Mouse (Mus musculus) embryo, embryonic 10.5 days (tissue): Measurements from ENCODE around the gene Spred3.
"Not testable (repeated sequence)": the region's sequence is repeated elsewhere in the genome, so short reads cannot be mapped to it uniquely, and the experiment has no call there.

ENCODE experiments used
- DNase-seq: peaks from one replicate; pipeline ENCODE4 v3.0.0-alpha.2; 2015; ENCODE audit warnings: low spot score

Gene Spred3

DNA sequence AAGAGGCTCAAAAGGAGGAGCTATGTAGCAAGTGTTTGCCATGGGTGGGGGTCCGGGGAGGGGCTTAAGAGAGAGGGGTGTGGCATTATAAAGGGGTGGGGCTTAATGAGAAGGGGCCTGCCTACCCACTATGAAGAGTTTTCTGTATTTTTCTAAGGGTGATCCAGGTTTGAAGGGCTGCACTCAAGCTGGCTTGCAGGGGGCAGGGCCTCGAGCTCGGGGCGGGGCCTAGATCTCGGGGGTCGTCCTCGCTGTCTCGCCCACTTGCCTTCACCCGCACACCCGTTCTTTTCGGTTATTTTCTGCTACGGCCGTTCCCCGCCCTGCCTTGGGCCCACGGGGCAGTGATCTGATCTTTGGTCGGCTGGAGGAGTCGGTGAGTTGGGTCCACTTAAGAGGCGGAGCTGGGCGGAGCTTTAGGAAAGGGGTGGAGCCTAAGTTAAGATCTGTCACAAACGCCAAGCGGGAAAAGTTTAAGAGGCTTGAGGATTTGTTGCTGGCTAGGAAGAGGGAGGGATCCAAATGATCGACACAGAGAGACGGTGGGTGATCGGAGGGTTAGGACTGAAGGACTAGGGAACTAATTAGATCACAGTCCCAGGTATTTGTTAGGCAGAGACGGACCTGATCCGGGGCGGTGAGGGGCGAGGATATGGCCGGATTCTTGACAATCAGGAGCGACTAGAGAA lies at the start of gene Spred3, which contains the start of gene Ggn:
Gene Spred3, minus strand, starts transcription at position 346 of the 689 bp plus-strand sequence.
Gene Ggn, plus strand, starts transcription at position 145 of the 689 bp plus-strand sequence.
- DNase-seq = peak; percentile 89

DNA sequence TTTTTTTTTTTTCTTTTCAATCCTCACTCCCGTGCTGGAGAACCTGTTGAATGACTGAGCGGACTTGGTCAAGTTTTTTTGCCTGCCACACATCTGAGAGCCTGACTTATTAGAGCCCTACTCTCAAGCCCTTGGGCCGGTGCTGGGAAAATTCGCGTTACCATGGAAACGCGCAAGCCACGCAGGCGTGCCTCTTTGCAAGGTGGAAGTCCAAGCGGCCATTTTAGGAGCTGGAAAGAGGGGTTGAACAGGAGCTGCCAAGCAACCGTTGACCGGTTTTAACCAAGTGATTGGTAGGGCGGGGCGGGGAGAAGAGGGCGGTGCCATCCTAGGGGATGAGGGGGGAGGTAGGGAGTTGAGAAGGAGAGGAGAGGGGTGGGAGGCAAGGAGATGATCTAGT lies 44.6 kb upstream of the Spred3 start:
- no peak for DNase-seq

DNA sequence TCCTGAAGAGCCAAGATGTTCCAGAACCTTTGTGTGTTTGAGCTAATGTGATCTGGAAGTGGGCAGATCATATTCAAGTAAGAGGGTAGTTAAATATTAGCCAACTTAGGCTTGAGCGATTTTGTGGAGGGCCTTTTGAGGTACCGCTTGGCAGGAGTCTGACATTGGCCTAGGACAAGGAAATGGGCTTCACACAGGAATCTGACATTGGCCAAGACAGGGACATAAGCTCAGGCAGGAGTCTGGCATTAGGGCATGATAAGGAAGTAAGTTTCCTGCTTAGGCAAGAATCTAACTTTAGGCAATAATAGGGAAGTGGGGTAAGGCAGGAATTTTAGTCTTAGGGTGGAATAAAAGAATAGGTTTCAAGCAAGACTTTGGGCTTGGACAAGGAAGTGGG lies 44.0 kb upstream of the Spred3 start:
- DNase-seq = no peak

DNA sequence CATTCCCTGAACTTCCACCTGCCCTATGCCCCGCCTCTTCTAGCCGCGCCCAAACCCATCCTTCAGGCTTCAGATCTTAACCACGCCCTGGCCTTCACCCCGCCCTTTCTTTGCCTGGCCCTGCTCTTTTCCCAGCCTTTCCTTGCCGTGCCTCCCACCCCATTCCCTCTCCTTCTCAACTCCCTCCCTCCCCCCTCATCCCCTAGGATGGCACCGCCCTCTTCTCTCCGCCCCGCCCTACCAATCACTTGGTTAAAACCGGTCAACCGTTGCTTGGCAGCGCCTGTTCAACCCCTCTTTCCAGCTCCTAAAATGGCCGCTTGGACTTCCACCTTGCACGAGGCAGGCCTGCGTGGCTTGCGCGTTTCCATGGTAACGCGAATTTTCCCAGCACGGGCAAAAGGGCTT lies 43.5 kb upstream of the Spred3 start, which contains the start of gene Catsperg1:
Gene Catsperg1, minus strand, starts transcription at position 361 of the 408 bp plus-strand sequence.
- peak; percentile 87 for DNase-seq

DNA sequence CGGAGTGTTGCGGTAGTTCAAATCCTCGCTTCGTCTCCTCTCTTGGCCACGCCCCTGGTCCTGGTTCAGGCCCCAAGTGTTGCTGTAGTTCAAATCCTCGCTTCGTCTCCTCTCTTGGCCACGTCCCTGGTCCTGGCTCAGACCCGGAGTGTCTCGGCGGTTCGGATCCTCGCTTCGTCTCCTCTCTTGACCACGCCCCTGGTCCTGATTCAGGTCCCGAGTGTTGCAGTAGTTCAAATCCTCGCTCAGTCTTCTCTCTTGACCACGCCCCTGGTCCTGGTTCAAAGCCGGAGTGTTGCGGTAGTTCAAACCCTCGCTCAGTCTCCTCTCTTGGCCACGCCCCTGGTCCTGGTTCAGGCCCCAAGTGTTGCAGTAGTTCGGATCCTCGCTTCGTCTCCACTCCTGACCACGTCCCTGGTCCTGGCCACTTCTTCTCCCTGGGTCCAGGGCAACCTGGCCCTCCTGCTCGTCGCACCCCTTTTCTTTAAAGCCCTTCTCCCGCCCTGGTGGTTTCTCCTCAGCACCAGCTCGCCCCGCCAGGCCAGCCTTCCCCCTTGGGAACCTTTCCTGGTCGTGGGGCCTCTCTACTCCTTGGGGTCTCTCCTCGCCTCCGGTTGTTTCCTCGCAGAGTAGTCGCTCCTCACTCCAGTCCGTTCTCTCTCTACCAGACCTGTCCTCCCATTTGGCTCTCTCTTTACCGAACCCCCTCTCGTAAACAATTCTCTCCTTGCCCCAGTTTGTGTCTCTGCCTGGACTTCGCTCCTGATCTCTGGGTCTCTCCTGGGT lies 42.8 kb upstream of the Spred3 start:
- not testable (repeated sequence) for DNase-seq

DNA sequence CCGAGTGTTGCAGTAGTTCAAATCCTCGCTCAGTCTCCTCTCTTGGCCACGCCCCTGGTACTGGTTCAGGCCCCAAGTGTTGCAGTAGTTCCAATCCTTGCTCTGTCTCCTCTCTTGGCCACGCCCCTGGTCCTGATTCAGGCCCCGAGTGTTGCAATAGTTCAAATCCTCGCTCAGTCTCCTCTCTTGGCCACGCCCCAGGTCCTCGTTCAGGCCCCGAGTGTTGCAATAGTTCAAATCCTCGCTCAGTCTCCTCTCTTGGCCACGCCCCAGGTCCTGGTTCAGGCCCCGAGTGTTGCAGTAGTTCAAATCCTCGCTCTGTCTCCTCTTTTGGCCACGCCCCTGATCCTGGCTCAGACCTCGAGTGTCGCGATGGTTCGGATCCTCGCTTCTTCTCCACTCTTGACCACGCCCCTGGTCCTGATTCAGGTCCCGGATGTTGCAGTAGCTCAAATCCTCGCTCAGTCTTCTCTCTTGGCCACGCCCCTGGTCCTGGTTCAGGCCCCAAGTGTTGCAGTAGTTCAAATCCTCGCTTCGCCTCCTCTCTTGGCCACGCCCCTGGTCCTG lies 42.1 kb upstream of the Spred3 start:
- DNase-seq = no peak

DNA sequence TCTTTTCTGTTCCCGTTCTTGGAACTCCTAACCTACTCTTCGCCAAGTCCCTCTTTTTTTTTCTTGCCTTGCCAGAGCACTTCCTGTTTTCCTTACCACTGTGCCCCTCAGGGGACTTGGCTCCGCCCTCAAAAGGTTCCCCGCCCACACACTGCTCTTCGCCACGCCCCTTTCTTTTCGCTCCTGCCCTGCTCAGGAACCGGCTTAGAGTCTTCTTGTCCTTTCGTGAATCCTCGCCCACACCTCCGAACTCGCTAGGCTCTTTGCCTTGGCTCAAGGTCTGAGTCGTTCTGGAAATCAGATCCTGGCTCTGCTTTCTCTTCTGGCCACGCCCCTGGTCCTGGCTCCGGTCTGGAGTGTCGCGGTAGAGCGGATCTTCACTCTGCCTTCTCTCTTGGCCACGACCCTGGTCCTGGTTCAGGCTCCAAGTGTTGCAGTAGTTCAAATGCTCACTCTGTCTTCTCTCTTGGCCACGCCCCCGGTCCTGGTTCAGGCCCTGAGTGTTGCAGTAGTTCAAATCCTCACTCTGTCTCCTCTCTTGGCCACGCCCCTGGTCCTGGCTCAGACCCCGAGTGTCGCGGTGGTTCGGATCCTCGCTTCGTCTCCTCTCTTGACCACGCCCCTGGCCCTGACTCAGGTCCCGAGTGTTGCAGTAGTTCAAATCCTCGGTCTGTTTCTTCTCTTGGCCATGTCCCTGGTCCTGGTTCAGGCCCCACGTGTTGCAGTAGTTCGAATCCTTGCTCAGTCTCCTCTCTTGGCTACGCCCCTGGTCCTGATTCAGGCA lies 41.4 kb upstream of the Spred3 start:
- DNase-seq = peak; percentile 88

DNA sequence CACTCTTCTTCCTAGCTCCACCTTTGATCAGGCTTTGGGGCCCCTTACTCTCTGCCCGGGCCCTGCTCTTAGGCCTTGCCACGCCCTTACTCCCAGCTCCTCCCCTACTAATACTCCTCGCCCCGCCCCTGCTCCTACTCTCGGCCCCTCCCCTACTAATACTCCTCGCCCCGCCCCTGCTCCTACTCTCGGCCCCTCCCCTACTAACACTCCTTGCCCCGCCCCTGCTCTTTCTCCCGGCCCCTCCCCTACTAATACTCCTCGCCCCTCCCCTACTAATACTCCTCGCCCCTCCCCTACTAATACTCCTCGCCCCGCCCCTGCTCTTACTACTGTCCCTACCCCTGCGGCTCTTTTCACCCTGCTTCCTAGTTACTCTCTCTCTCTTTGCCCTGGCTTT lies 40.8 kb upstream of the Spred3 start:
- not testable (repeated sequence) for DNase-seq

DNA sequence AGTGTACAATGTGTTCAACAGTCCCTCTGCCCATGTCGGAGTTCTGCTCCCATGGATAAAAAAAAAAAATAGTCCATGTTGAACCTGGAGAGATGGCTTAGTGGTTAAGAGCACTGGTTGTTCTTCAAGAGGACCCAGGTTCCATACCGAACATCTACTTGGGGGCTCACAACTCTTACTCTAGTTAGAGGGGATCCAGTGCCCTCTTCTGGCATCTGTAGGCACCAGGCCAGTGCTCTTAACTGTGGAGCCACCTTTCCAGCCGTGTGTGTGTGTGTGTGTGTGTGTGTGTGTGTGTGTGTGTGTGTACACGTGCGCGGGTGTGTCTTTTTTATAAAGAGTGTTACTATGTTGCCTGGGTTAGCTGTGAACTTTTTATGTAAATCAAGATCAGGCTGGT lies 32.4 kb upstream of the Spred3 start:
- DNase-seq = no peak

DNA sequence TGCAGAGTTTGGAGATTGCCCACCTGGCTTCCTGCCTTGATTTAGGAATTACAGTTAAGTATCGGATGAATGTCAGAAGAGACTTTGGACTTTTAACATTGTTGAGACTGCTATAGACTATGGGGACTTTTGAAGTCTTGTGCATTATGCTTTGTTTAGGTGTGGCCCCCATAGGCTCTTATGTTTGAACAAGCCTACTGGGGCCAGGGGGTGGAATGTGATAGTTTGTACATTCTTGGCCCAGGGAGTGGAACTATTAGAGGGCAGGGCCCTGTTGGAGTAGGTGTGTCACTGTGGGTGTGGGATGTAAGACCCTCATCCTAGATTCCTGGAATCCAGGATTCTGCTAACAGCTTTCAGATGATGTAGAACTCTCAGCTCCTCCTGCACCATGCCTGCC lies 24.0 kb upstream of the Spred3 start:
- DNase-seq = not testable (repeated sequence)

DNA sequence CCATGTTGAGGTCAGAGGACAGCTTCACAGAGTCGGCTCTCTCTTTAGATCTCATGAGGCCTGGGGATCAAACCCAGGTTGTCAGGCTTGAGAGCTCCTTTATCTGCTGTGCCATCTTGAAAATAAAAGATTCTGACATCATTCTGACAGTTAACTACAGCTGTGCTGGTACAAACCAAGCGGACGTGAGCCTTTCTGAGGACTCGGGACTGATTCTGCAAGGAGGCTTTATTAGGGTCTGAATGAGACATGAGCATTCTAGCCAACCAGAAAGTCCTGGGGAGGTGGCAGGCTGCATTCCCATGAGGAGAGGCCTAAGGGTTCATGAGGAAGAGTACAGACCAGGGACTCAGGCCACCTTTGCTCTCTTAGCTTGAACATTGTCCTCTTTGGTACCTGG lies 11.1 kb upstream of the Spred3 start:
- DNase-seq = not testable (repeated sequence)

DNA sequence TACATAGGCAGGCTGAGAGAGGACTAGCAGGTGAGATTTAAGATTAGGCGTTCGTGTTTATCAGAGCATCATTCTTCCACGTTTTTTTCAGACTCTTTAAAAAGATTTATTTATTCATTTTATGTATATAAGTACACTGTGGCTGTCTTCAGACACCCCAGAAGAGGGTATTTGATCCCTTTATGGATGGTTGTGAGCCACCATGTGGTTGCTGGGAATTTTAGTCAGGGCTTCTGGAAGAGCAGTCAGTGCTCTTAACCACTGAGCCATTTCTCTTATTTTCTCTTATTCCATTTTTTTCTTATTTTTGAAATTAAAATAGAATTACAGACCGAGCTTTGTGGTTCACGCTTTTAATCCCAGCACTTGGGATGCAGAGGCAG lies 10.6 kb upstream of the Spred3 start:
- no peak for DNase-seq

DNA sequence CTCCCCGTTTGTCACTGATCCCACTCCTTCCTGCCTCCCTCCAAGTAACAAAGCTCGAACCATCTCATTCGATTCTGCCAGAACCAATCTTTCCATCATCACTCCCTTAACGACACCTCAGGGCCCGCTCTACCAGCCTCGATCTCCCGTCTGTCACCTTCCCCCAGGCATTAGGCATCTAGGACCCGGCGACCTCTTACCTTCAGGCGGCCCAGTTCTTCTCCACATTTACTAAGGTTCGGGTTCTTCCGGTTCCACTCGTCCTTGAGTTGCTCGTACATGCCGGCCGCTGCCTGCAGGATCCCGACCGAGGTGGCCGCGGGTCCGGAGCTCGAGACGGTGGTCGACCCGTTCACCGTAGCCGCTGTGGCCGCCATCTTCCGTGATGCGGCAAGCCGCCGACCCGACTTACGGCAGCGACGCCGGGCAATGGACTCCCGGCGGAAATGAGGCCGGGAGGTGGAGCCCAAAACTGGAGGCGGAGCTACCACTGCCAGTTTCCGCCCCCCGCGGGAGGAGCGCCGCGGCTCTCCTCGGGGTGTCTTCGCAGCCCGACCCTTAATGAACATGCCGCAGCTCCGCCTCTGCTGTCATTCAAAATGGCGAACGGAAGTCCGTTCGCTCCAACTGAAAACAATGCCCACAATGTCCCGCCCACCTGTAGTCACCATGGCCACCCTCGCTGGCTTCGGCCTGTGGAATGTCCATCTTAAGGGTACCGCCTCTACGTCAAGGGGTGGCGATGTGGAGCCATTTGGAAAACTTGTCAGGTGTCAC lies 10.1 kb upstream of the Spred3 start, which contains the start of gene Psmd8:
Gene Psmd8, minus strand, starts transcription at position 625 of the 777 bp plus-strand sequence.
- peak; percentile 99 for DNase-seq

DNA sequence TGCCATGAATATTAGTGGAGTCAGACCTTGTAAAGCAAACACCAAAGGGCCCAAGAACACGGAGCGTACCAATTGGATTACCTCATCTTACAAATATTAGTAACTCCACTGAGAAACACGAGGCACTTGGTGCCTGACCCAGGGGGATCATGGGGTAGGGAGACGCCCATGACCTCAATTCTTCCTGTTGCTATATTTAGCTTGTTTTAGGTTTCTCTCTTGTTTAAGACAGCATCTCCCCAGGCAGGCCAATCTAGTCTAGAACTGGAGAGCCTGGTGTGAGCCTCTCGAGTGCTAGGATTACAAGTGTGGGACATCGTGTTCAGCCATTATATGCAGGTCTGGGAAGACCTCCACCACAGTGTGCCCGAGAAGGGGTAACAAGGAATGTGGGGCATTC lies 9.1 kb upstream of the Spred3 start:
- DNase-seq = no peak

DNA sequence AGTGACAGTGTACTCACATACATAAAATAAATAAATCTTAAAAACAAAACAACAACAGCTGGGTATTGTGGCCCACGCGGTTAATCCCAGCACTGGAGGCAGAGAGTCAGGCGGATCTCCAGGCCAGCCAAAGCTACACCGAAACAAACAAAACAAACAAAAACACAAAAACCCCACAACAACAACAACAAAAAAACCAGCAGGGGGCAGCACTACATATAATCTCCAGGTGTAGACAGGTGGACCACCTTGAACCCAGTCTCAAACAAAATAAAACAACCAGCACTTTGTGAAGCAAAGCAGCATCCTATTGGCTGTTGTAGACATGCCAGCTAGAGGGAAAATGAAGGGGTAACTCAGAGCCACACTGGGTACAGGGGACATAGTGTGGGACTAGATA lies 7.9 kb upstream of the Spred3 start:
- DNase-seq = no peak

DNA sequence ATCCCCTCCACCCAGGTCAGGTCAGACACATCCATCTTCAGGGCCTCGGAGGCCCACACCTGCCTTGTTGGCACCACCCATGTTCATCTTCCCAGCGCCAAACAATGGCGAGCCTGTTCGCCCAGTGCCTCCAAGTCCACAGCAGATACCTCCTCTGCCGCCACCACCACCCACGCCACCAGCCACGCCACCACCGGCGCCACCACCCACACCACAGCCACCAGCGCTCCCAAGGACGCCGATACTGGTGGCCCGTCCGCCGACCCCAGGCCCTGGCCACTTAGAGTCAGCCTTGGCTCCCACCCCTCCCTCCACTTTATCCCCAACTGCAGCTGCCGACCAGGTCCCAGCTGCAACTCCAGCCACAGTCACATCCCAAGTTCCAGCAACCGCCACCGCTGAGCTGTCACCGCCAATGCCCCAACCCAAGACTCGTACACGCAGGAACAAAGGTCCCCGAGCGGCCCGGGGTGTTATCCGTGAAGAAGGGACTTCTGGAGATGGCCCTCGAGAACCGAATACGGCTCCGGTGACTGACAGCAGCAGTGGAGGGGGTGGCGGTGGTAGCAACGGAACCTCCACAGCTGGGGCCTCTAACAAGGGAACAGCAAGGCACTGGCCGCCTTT lies 2.3 kb upstream of the Spred3 start:
- DNase-seq = no peak

DNA sequence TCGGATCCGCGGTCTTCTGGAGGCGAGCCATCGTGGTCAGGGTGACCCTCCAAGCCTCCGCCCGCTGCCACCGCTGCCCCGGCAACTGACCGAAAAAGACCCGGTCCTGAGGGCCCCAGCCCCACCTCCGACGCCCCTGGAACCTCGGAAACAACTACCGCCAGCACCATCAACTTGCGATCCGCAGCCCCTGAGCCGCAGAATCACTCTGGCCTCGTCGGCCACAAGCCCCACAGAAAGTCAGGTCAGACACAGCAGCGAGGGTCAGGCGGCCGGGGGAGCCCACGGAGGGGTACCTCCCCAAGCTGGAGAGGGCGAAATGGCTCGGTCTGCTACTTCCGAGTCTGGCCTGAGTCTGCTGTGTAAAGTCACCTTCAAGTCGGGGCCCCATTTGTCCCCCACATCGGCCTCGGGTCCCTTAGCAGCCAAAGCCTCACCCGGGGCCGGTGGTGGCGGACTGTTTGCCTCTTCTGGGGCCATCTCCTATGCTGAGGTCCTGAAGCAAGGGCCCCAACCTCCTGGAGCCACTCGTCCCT lies 1.4 kb upstream of the Spred3 start:
- DNase-seq = no peak

DNA sequence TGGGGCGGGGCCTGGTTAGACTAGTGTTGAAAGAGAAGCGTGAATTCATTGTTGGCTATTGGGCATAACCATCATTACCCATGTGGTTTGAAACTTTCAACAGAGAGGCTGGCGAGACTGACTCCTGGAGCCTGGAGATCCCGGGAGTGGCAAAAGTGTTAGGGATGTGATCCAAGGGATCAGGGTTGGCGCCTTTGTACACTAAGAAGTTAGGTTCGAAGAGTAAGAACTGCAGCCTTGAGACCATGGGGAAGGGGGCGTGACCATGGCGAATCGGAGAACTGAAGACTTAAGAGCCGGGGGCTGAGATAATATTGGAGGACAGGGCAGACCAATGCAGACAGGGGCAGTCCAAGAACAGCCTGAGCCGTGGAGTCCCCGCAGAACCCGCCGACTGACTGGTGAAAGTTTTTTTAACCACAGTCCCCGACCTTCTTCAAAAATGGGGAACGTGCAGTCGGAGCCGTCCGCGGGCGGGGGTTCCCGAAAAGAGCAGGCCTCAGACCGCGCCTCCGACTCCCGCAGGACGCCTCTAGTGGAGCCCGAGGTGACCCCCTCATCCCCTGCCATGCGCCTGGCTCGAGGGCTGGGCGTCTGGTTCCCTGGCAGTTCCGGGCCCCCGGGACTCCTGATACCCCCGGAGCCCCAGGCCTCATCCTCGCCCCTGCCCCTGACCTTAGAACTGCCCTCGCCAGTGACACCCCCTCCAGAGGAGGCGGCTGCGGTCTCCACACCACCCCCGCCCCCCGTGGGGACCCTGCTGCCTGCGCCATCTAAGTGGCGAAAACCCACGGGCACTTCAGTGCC lies 747 bp upstream of the Spred3 start:
- DNase-seq = peak; percentile 79

DNA sequence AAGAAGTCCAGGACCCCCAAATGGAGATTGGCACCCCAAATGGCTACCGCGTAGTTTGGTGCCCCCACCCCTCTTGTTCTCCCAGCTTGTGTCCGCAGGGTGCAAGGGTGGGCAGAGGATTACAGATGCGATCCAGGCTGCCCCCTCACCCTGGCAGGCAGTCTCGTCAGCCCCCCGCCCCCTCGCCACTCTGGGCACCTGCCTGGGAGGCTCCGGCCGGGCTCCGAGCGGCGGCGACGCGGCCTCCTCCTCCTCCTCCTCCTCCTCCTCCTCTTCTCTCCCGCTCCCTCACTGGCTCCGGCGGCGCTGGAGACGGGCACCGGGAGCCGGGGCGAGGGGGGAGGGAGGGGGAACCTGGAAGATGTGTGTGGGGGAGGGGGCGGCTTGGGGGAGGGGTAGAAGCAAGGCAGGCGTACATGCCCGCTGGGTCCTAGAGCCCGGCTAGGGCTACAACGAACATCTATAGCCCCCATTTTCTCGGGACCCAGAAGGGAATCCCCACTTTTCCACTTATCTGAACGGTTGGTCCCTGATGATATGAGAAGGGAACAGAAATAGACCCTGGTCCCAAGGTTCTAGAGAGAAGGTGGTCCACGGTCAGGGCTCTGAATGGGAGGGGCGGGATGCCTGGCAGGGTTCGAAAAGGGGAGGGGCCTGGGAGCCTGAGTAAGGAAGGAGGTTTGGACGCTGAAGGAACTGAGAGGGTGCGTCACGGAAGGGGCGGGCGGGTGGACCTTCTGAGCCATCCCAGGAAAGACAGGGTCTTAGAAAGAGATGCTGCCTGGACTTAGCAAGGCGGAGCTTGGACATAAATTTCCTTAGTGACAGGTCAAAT lies 763 bp downstream of the Spred3 start:
- DNase-seq = peak; percentile 94
